Mouse (Mus musculus) heart, postnatal 0 days (tissue): ENCODE data around the gene Nmrk2.

Experiments
- CTCF ChIP-seq: IDR thresholded peaks from 2 replicates; pipeline ENCODE4 v1.5.1; 2016; ENCODE audit warnings: antibody characterized with exemption, control low read depth, low read depth
- EP300 ChIP-seq: IDR thresholded peaks from 2 replicates; pipeline ENCODE4 v1.6.1; 2016; ENCODE audit warnings: antibody characterized with exemption, low read depth

- TF ChIP-seq CTCF, result no peak
- no peak for TF ChIP-seq EP300
These were observed 1.7 kb downstream of the Nmrk2 start for GRCm38 (mm10) chr10:81200141-81200540.
